Mouse (Mus musculus) forebrain, embryonic 14.5 days (tissue): Measurements from ENCODE around the gene Rere. TPM values are rescaled to one million over a fixed set of nuclear protein-coding genes. Genes with fewer than 3 reads are reported as not detected.

Source experiments
- ATAC-seq: fragments of 200-750 bp; cut with Nextera tagmentation; 2 replicates; pipeline ENCODE4 v1.8.0; 2017; ENCODE audit warnings: mild to moderate bottlenecking, moderate library complexity
- DNase-seq: peaks from one replicate; pipeline ENCODE4 v3.0.0-alpha.2; 2015; ENCODE audit warnings: low spot score
- H3K27ac ChIP-seq: fragments of 300-500 bp; sonication (generic); 2 replicates; pipeline ENCODE4 v1.5.1; 2014; ENCODE audit warnings: low read depth, mild to moderate bottlenecking, control low read depth, low read length, moderate library complexity
- H3K27me3 ChIP-seq: fragments of 300-500 bp; sonication (generic); replicated peaks from 2 replicates; pipeline ENCODE4 v1.6.1; 2014; ENCODE audit warnings: low read length, control low read depth, mixed read lengths; ENCODE audit not compliant: control insufficient read depth, insufficient read depth
- H3K36me3 ChIP-seq: fragments of 300-500 bp; sonication (generic); 2 replicates; pipeline ENCODE4 v1.6.1; 2014; ENCODE audit warnings: low read length, control low read depth; ENCODE audit not compliant: control insufficient read depth, insufficient read depth
- H3K4me1 ChIP-seq: fragments of 300-500 bp; sonication (generic); 2 replicates; pipeline ENCODE4 v1.6.1; 2014; ENCODE audit warnings: antibody characterized with exemption, low read length, control low read depth; ENCODE audit not compliant: control insufficient read depth, insufficient read depth
- H3K4me2 ChIP-seq: fragments of 300-500 bp; sonication (generic); 2 replicates; pipeline ENCODE4 v1.6.1; 2014; ENCODE audit warnings: mild to moderate bottlenecking, control low read depth, low read length
- H3K4me3 ChIP-seq: fragments of 300-500 bp; sonication (generic); 2 replicates; pipeline ENCODE4 v1.5.1; 2014; ENCODE audit warnings: low read depth, low read length, control low read depth
- H3K9ac ChIP-seq: fragments of 300-500 bp; sonication (generic); 2 replicates; pipeline ENCODE4 v1.6.1; 2014; ENCODE audit warnings: mild to moderate bottlenecking, low read length, control low read depth, moderate library complexity
- H3K9me3 ChIP-seq: fragments of 300-500 bp; sonication (generic); replicated peaks from 2 replicates; pipeline ENCODE4 v1.6.1; 2016; ENCODE audit warnings: low read length, control low read depth, mixed read lengths; ENCODE audit not compliant: control insufficient read depth
- WGBS: fragments of 180-500 bp; shearing (Covaris S2); extraction: QIAGEN DNeasy Blood & Tissue Kit; methylation state at CpG from one replicate; pipeline ENCODE4 v1.1.7; 2014; 5-methylcytosine and 5-hydroxymethylcytosine counted together
- polyA plus RNA-seq: library from polyadenylated mRNA; unstranded; fragments of >200 nt; fragmentation: Nextera tagmentation; extraction: Ambion mirVana; gene quantifications from 2 replicates; pipeline ENCODE4 v1.2.1, GENCODE M21; 2014

Rere gene
- polyA plus RNA-seq, 1 experiment from 2014 or later = 21.2 TPM

GRCm38 (mm10) chr4:150446617-150447016 is 165.2 kb downstream of the Rere start:
- ATAC-seq = no peak
- WGBS = 79% methylated on average over 4 of the region's 4 CpGs
- H3K36me3 ChIP-seq = no peaks in the 10 kb centered on the region; the same call in 1 of the 2 replicates
- no peak overlapping the region for H3K4me3 ChIP-seq
- peaks cover 34% of the 10 kb centered on the region for H3K4me1 ChIP-seq
- H3K27me3 ChIP-seq = no peaks in the 10 kb centered on the region
- H3K9me3 ChIP-seq = no peaks in the 10 kb centered on the region
- no peak overlapping the region for H3K4me2 ChIP-seq
- no peak overlapping the region for H3K27ac ChIP-seq
- DNase-seq = no peak
- H3K9ac ChIP-seq = no peak overlapping the region

DNA sequence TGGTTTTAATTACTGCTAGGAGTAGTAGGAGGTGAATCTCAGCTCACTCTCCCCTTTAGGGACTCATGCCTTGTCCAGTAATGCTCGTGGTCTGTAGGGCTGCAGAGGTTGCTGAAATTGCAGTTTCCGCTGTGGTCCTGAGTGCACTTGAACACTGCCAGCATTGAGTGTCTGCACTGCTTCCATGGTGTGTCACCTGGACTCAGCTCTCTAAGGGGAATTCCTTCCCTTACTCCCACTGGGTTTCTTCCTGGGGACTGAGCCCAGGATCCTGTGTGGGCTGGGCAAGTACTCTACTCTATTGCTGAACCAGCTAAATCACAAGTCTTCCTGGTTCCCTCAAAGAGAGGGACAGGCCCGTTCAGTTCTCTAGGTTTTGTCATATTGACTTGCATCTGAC is 166.1 kb downstream of the Rere start:
- no peaks in the 10 kb centered on the region for H3K27me3 ChIP-seq
- DNase-seq = no peak
- peaks cover 33% of the 10 kb centered on the region for H3K4me1 ChIP-seq
- ATAC-seq = no peak
- H3K4me3 ChIP-seq = no peak overlapping the region
- no peak overlapping the region for H3K27ac ChIP-seq
- no peak overlapping the region for H3K9ac ChIP-seq
- WGBS = 86% methylated on average over 3 of the region's 3 CpGs
- no peaks in the 10 kb centered on the region for H3K36me3 ChIP-seq
- no peaks in the 10 kb centered on the region for H3K9me3 ChIP-seq
- H3K4me2 ChIP-seq = no peak overlapping the region

GRCm38 (mm10) chr4:150448433-150448832 is 167.0 kb downstream of the Rere start:
- no peaks in the 10 kb centered on the region for H3K9me3 ChIP-seq
- no peaks in the 10 kb centered on the region for H3K36me3 ChIP-seq
- H3K27ac ChIP-seq = no peak overlapping the region; the same call in 1 of the 2 replicates
- H3K9ac ChIP-seq = no peak overlapping the region
- WGBS = 82% methylated on average over 1 of the region's 1 CpGs
- ATAC-seq (no peak), DNase-seq (no peak)
- H3K4me3 ChIP-seq = no peak overlapping the region
- peaks cover 33% of the 10 kb centered on the region for H3K4me1 ChIP-seq
- no peaks in the 10 kb centered on the region for H3K27me3 ChIP-seq
- H3K4me2 ChIP-seq = no peak overlapping the region

DNA sequence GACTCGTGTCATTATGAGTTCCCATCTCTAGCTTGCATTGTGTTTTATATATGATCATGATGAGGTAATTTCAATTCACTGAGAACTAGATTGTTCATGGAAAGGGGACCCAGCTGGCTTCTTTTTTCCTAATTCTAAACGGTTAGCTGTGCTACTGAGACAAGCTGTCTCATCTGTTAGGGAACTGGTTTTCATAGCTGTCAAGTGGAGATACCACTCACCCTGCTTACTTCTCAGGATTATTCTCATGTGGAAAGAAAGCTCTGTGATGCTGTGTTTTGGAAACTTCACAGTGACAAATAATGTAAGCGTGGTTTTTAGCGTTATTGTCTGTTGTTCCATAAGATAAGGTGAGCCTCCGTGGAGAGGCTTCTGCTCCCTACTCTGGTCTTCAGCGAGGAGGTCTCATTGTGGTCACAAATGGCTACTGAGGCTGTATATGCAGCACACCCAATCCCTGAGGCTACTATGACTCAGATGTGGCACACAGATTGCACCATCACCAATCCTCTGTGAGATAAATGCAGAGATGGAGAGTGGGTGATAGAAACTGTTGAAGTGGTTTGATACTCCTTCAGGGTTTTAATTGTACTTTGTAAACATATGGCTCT is 168.7 kb downstream of the Rere start:
- H3K9me3 ChIP-seq = no peaks in the 10 kb centered on the region
- ATAC-seq (no peak; the same call in 1 of the 2 replicates), DNase-seq (no peak)
- peaks cover 28% of the 10 kb centered on the region for H3K4me1 ChIP-seq
- no peak overlapping the region for H3K4me2 ChIP-seq
- no peak overlapping the region for H3K4me3 ChIP-seq
- H3K36me3 ChIP-seq = no peaks in the 10 kb centered on the region
- H3K9ac ChIP-seq = no peak overlapping the region
- H3K27ac ChIP-seq = peak overlapping the region; percentile 39; the same call in 1 of the 2 replicates
- no peaks in the 10 kb centered on the region for H3K27me3 ChIP-seq
- 71% methylated on average over 6 of the region's 6 CpGs for WGBS

DNA sequence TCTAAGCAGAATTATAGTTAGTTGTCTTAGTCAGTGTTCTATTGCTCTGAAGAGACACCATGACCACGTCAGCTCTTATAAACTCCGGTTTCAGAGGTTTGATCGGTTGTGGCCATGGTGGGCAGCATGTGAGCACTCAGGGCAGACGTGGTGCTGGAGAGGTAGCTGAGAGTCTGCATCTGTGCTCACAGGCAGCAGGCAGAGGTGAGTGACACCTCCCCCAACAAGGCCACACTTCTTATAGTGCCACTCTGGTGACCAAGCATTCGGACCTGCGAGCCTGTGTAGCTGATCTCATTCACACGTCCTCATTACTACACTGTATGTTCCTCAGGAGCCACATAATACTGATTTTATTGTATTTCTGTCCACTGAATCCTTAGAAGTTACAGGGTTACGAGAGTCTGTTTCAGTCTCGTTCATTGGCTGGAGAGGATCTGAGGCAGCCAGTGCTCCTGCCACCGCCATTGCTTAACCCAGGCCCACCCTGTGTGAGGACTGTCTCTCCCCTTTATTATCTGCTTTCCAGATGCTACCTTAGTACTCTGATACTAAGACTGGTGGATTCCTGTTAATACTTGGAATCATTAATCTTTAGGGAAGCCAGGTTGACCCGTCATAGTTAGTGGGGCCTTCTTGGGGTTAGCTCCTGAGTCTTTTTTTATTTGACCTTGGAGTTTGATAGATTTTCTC is 170.9 kb downstream of the Rere start:
- peaks cover 29% of the 10 kb centered on the region for H3K4me1 ChIP-seq
- WGBS = 75% methylated on average over 11 of the region's 11 CpGs
- H3K27ac ChIP-seq = no peak overlapping the region

DNA sequence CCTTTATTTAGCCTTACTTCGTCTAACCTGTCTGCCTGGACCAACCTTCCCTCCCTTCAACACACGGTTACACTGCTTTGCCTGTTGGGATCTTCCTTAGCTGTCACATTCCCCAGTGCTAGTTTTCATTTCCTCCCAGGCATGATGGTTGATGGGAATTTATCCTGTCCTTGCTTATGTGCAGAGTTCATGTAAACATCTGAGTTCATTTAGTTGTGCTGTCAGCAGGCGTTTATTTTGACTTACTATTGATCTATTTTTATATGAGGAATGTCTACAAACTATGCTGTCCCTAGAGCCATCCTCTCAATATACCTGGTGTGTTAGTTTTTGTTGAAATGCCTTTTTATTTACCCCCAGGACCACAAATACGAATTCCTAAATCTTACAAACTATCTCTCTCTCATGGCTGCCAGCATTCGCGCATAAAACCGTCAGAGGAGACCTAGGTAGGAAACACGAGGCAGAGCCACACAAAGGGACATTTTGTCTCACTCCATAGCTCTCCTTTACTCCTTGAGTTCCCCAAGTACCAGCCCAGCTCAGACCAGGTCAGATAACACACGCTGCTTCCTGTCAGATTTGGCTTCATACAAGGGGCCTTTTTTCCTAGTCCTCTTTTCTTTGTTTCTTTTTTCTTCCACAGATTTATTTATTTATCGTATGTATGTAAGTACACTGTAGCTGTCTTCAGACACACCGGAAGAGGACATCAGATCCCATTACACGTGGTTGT is 173.3 kb downstream of the Rere start:
- Histone ChIP-seq H3K27ac (no peak overlapping the region), H3K9me3 (no peaks in the 10 kb centered on the region), H3K36me3 (no peaks in the 10 kb centered on the region), H3K27me3 (no peaks in the 10 kb centered on the region), H3K4me1 (peaks cover 25% of the 10 kb centered on the region), H3K9ac (no peak overlapping the region), H3K4me2 (no peak overlapping the region), H3K4me3 (no peak overlapping the region)
- ATAC-seq (no peak), DNase-seq (no peak)
- WGBS = 74% methylated on average over 12 of the region's 12 CpGs

More for the DNA sequence above, 170.9 kb downstream of the Rere start:
- no peak overlapping the region for H3K9ac ChIP-seq
- H3K9me3 ChIP-seq = no peaks in the 10 kb centered on the region
- DNase-seq = no peak
- no peaks in the 10 kb centered on the region for H3K36me3 ChIP-seq
- no peak overlapping the region for H3K4me2 ChIP-seq
- no peak overlapping the region for H3K4me3 ChIP-seq
- no peak for ATAC-seq
- no peaks in the 10 kb centered on the region for H3K27me3 ChIP-seq

- H3K27me3 ChIP-seq = no peaks in the 10 kb centered on the region
- H3K9ac ChIP-seq = no peak overlapping the region
- no peaks in the 10 kb centered on the region for H3K9me3 ChIP-seq
- no peaks in the 10 kb centered on the region for H3K36me3 ChIP-seq
- peaks cover 21% of the 10 kb centered on the region for H3K4me1 ChIP-seq
- H3K4me2 ChIP-seq = no peak overlapping the region
- no peak overlapping the region for H3K27ac ChIP-seq
- whole genome bisulfite sequencing = 51% methylated on average over 1 of the region's 1 CpGs
- DNase-seq (no peak), ATAC-seq (no peak)
- H3K4me3 ChIP-seq = no peak overlapping the region
These were observed 174.3 kb downstream of the Rere start for GRCm38 (mm10) chr4:150455750-150456149.

DNA sequence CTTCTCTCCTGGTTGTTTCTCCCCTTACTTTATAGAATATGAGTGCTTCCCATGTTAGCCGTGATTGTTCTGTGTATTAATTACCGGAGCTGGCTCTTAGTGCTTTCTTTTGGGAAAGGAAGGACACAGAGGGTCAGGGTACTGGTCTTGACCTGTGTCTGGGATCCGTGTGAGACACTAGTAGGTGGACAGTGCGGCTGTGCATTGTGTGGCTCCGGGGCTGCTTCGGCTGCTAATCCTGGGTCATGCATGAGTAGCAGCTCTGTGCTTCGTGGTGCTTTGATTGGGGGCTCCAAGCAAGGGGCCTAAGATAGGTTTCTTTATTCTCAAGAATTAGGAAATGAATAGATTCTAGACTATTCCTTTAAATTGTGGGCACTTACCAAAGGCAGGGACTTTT is 175.0 kb downstream of the Rere start:
- Histone ChIP-seq H3K36me3 (no peaks in the 10 kb centered on the region), H3K9ac (no peak overlapping the region), H3K4me3 (no peak overlapping the region), H3K27me3 (no peaks in the 10 kb centered on the region), H3K9me3 (no peaks in the 10 kb centered on the region), H3K4me1 (peaks cover 27% of the 10 kb centered on the region), H3K4me2 (no peak overlapping the region), H3K27ac (peak overlapping the region; percentile 33; the same call in 1 of the 2 replicates)
- 28% methylated on average over 7 of the region's 7 CpGs for WGBS
- ATAC-seq (no peak), DNase-seq (no peak)
